Mouse (Mus musculus) brain, embryonic 14.5 days (tissue): ENCODE results near the gene Nphp4.

Source experiments
- CTCF ChIP-seq: fragments of 200-500 bp; IDR thresholded peaks from 2 replicates; pipeline ENCODE4 v1.5.1; 2012; ENCODE audit warnings: inconsistent platforms, mild to moderate bottlenecking, moderate library complexity, borderline replicate concordance; ENCODE audit not compliant: insufficient read depth, insufficient read length; ENCODE audit errors: extremely low read depth
- POLR2A ChIP-seq: fragments of 200-500 bp; IDR thresholded peaks from 2 replicates; pipeline ENCODE4 v1.6.1; 2012; ENCODE audit warnings: mild to moderate bottlenecking, inconsistent platforms, borderline replicate concordance; ENCODE audit not compliant: poor library complexity, insufficient read depth, insufficient read length, severe bottlenecking; ENCODE audit errors: extremely low read depth

- TF ChIP-seq CTCF: peak; percentile 76
- no peak for TF ChIP-seq POLR2A
Measured at GRCm38 (mm10) chr4:152432308-152432707, 44.2 kb upstream of the Nphp4 start.
